Mouse (Mus musculus): ENCODE data around the gene Txndc15. TPM values are rescaled to one million over a fixed set of nuclear protein-coding genes. Genes with fewer than 3 reads are reported as not detected.
A peak's percentile ranks its signal among the peaks of the same experiment; 100 is the strongest.

Gene Txndc15
- polyA plus RNA-seq, 1 experiment from 2014 or later, result 156 TPM

DNA sequence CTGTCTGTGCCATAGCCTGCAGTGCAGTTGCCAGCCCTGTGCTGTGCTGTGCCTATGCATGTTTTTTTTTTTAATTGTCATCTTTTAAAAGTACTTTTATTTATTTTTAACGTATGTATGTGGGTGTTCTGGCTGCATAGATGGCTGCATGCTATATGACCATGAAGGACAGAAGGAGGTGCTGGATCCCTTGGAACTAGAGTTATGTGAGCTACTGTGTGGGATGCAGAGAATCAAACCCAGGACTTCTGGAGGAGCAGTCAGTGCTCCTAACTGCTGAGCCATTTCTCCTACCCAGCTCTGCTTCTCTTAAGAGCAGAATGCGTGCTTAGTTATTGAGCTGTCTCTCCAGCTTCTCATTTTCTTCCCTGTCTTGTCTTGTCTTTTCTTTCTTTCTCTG is 7.5 kb downstream of the Txndc15 start:
- no peak overlapping the region for H3K27ac ChIP-seq (ENCODE audit: low read depth, low read length)
- no peak overlapping the region for H3K9ac ChIP-seq (replicated peaks; ENCODE audit: low read depth, low read length)
- H3K27me3 ChIP-seq (ENCODE audit: control insufficient read depth, insufficient read depth, low read length), result no peaks in the 10 kb centered on the region
- H3K36me3 ChIP-seq (ENCODE audit: control insufficient read depth, insufficient read depth, low read length), result peaks cover 25% of the 10 kb centered on the region; the same call in 1 of the 2 replicates
- no peaks in the 10 kb centered on the region for H3K9me3 ChIP-seq (ENCODE audit: control insufficient read depth, low read length)
- no peak overlapping the region for H3K4me2 ChIP-seq (ENCODE audit: low read depth, low read length)
- no peak for ATAC-seq (ENCODE audit: low read depth)
- no peak overlapping the region for H3K4me3 ChIP-seq (ENCODE audit: low read depth, low read length)
- H3K4me1 ChIP-seq (ENCODE audit: control insufficient read depth, insufficient read depth, low read length), result 0 out of 2 replicates have a peak, but pooled peaks cover 3% of the 10 kb centered on the region
- WGBS, result 94% methylated on average over 2 of the region's 2 CpGs

DNA sequence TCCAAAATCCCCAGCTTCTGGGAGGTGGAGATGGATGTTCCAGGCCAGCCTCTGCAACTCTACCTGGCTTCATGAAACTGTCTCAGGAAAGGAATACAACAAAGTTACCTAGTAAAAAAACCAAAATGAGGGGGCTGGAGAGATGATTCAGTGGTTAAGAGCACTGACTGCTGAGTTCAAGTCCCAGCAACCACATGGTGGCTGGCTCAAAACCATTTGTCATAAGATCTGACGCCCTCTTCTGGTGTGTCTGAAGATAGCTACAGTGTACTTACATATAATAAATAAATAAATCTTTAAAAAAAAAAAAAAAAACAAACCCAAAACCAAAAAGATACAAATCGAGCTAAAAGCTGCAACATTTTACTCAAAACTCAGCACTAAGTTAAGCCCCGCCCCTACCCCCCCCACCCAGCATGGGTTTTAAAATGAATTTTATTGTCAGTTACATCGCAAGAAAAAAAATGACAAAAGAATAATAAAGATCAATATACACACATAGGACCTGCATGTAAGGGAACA is 12.2 kb downstream of the Txndc15 start:
- H3K4me2 ChIP-seq (ENCODE audit: low read depth, low read length), result peak overlapping the region; percentile 63
- H3K4me1 ChIP-seq (ENCODE audit: control insufficient read depth, insufficient read depth, low read length), result peaks cover 4% of the 10 kb centered on the region; the same call in 1 of the 2 replicates
- peak overlapping the region; percentile 50 for H3K4me3 ChIP-seq (ENCODE audit: low read depth, low read length)
- no peak for ATAC-seq (ENCODE audit: low read depth)
- H3K9me3 ChIP-seq (ENCODE audit: control insufficient read depth, low read length), result no peaks in the 10 kb centered on the region
- no peaks in the 10 kb centered on the region for H3K27me3 ChIP-seq (ENCODE audit: control insufficient read depth, insufficient read depth, low read length)
- H3K9ac ChIP-seq (replicated peaks; ENCODE audit: low read depth, low read length), result peak overlapping the region; percentile 68
- H3K27ac ChIP-seq (ENCODE audit: low read depth, low read length), result peak overlapping the region; percentile 90
- peaks cover 19% of the 10 kb centered on the region; the same call in 1 of the 2 replicates for H3K36me3 ChIP-seq (ENCODE audit: control insufficient read depth, insufficient read depth, low read length)
- WGBS, result 4% methylated on average over 4 of the region's 4 CpGs

DNA sequence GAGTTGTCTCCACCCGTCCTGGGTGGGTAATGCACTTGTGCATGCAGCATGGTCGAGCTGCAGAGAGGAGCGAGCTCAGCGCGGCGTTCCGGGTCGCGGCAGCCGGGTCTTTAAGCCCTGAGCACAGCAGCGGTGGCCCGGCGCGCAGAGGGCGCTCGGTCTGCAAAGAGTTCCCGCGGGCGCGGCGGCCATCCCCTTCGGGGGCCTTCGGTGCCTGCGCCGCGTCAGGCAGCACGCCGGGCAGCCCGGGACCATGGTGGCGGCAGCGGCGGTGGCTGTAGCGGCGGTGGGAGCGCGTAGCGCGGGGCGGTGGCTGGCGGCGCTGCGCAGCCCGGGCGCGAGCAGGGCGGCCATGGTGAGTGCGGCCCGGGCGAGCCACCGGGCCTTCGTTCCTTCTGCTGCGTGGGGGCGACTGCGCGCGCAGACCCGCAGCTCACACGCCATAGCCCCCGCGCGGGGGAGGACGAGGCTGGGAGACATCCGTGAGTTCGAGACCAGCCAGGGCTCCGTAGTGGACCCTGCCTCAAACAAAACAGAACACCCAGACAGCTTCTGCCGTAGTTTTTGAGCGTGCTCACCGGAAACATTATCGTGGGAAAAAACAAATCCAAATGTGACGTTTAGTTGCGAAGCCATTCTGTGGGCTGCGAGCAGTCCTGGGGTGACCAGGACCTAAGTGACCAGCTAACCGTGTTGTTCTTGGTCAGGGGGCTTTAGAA is 12.8 kb downstream of the Txndc15 start, which contains the start of gene Pcbd2:
Pcbd2 (plus strand) TSS at position 249 of the 719 bp plus-strand sequence.
- H3K36me3 ChIP-seq (ENCODE audit: control insufficient read depth, insufficient read depth, low read length), result peaks cover 19% of the 10 kb centered on the region; the same call in 1 of the 2 replicates
- H3K4me1 ChIP-seq (ENCODE audit: control insufficient read depth, insufficient read depth, low read length), result peaks cover 4% of the 10 kb centered on the region; the same call in 1 of the 2 replicates
- ATAC-seq (ENCODE audit: low read depth), result peak; percentile 89
- H3K4me3 ChIP-seq (ENCODE audit: low read depth, low read length), result peak within 1 kb of the TSS; percentile 50
- no peaks in the 10 kb centered on the region for H3K9me3 ChIP-seq (ENCODE audit: control insufficient read depth, low read length)
- under 1% methylated on average over 67 of the region's 73 CpGs for WGBS
- peak within 1 kb of the TSS; percentile 90 for H3K27ac ChIP-seq (ENCODE audit: low read depth, low read length)
- peak within 1 kb of the TSS; percentile 63 for H3K4me2 ChIP-seq (ENCODE audit: low read depth, low read length)
- no peaks in the 10 kb centered on the region for H3K27me3 ChIP-seq (ENCODE audit: control insufficient read depth, insufficient read depth, low read length)
- peak within 1 kb of the TSS; percentile 68 for H3K9ac ChIP-seq (replicated peaks; ENCODE audit: low read depth, low read length)

DNA sequence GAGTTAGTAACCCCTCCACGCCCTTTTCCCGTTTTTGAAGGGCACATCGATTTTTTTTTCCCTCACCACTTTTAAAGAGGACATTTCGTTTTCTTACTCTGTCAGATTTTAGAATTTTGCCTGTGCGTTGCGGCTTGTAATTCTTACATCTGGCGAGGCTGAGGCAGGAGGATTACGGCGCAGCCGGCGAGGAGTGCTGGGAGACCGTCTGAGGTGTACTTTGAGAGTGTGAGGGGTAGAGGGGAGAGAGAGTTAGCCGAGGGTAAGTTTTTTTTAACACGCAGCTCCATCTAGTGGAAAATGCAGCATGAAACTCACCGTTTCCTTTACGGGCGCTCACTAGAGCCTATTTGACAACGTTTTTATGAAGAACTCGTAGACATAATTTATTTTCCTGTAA is 13.4 kb downstream of the Txndc15 start:
- Histone ChIP-seq H3K4me1 (ENCODE audit: control insufficient read depth, insufficient read depth, low read length) (peaks cover 4% of the 10 kb centered on the region; the same call in 1 of the 2 replicates), H3K4me3 (ENCODE audit: low read depth, low read length) (peak overlapping the region; percentile 50), H3K9me3 (ENCODE audit: control insufficient read depth, low read length) (no peaks in the 10 kb centered on the region), H3K9ac (replicated peaks; ENCODE audit: low read depth, low read length) (peak overlapping the region; percentile 68), H3K27me3 (ENCODE audit: control insufficient read depth, insufficient read depth, low read length) (no peaks in the 10 kb centered on the region), H3K4me2 (ENCODE audit: low read depth, low read length) (peak overlapping the region; percentile 63), H3K27ac (ENCODE audit: low read depth, low read length) (peak overlapping the region; percentile 90), H3K36me3 (ENCODE audit: control insufficient read depth, insufficient read depth, low read length) (peaks cover 17% of the 10 kb centered on the region; the same call in 1 of the 2 replicates)
- WGBS, result 4% methylated on average over 19 of the region's 19 CpGs
- ATAC-seq (ENCODE audit: low read depth), result peak; percentile 65; the same call in 1 of the 2 replicates

DNA sequence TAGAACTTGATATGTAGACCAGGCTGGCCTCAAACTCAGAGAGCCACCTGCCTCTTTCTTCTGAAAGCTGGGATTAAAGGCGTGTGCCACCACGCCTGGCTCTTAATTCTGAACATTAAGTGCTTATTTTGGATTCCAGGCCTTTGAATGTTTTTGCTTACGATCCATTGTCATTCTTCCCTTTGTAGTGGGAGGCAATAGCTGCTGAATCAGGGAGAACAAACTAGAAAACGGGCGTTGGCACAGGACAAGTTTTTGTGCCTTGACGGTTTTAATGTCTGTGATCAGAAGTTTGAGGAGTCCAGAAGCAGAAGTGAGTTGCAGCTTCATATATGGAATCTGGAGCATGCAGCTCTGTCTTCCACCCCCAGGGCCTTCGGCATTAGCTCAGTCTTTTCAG is 16.3 kb downstream of the Txndc15 start:
- no peak for ATAC-seq (ENCODE audit: low read depth)
- Histone ChIP-seq H3K4me2 (ENCODE audit: low read depth, low read length) (no peak overlapping the region), H3K36me3 (ENCODE audit: control insufficient read depth, insufficient read depth, low read length) (0 out of 2 replicates have a peak, but pooled peaks cover 7% of the 10 kb centered on the region), H3K9me3 (ENCODE audit: control insufficient read depth, low read length) (no peaks in the 10 kb centered on the region), H3K4me1 (ENCODE audit: control insufficient read depth, insufficient read depth, low read length) (peaks cover 4% of the 10 kb centered on the region; the same call in 1 of the 2 replicates), H3K9ac (replicated peaks; ENCODE audit: low read depth, low read length) (no peak overlapping the region), H3K27ac (ENCODE audit: low read depth, low read length) (no peak overlapping the region), H3K27me3 (ENCODE audit: control insufficient read depth, insufficient read depth, low read length) (no peaks in the 10 kb centered on the region), H3K4me3 (ENCODE audit: low read depth, low read length) (no peak overlapping the region)
- 87% methylated on average over 7 of the region's 7 CpGs for WGBS

DNA sequence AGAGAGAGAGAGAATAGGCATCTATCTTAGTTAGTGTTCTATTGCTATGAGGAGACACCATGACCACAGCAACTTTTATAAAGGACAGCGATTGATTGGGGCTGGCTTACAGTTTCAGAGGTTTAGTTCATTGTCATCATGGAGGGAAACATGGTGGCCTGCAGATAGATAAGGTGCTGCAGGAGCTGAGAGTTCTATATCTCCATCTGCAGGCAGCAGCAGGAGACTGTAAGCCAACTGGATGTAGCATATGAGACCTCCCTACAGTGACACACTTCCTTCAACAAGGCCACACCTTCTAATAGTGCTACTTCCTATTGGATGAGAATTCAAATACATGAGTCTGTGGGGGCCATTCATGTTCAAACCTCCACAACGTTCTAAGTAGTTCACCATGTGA is 17.7 kb downstream of the Txndc15 start:
- H3K27ac ChIP-seq (ENCODE audit: low read depth, low read length), result no peak overlapping the region
- 94% methylated on average over 2 of the region's 2 CpGs for WGBS
- no peak for ATAC-seq (ENCODE audit: low read depth)
- peaks cover 4% of the 10 kb centered on the region; the same call in 1 of the 2 replicates for H3K4me1 ChIP-seq (ENCODE audit: control insufficient read depth, insufficient read depth, low read length)
- H3K36me3 ChIP-seq (ENCODE audit: control insufficient read depth, insufficient read depth, low read length), result no peaks in the 10 kb centered on the region
- H3K27me3 ChIP-seq (ENCODE audit: control insufficient read depth, insufficient read depth, low read length), result no peaks in the 10 kb centered on the region
- H3K4me2 ChIP-seq (ENCODE audit: low read depth, low read length), result no peak overlapping the region
- H3K4me3 ChIP-seq (ENCODE audit: low read depth, low read length), result no peak overlapping the region
- H3K9me3 ChIP-seq (ENCODE audit: control insufficient read depth, low read length), result no peaks in the 10 kb centered on the region
- no peak overlapping the region for H3K9ac ChIP-seq (replicated peaks; ENCODE audit: low read depth, low read length)

DNA sequence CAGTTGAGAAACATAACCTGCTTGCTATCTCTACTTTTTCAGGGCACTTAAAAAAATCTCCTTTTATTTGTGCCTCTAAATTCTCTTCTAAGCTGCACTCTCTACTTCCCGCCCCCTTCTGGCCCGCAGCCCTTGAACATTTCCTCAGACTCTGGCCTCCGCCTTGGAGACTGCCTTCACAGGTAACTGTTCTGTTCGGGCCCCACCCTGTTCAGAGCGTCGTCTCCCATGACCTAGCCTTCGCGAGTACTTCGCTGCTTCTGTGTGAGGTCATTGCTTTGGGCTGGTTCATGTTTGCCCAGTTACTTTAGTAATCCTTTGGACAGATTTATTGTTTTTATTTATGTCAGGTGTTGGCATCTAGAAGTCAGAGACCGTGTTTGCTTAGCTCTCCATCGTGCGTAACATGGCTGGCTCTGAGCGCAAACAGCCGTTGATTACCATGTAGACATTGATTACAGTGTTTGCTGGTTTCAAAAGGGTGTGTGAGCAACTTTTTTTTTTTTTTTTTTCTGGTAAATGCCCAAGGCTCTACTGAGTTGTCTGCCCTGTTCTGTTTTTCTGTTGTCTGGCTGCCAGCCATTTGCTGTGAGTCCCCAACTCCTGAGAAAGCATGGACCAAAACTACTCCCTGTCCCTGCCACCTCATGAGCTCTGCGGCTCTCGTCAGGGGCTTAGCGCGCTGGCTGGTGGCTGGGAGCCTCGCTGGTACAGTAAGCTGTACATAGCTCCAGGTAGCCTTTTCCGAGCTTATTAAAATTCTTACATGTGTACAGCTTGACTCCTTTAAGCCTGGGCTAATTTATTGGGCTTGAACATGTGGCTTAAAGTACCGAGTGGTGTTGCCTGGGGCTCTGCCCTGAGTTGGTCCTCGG is 19.4 kb downstream of the Txndc15 start:
- no peak overlapping the region for H3K4me2 ChIP-seq (ENCODE audit: low read depth, low read length)
- H3K4me3 ChIP-seq (ENCODE audit: low read depth, low read length), result no peak overlapping the region
- no peak overlapping the region for H3K9ac ChIP-seq (replicated peaks; ENCODE audit: low read depth, low read length)
- H3K36me3 ChIP-seq (ENCODE audit: control insufficient read depth, insufficient read depth, low read length), result no peaks in the 10 kb centered on the region
- H3K9me3 ChIP-seq (ENCODE audit: control insufficient read depth, low read length), result no peaks in the 10 kb centered on the region
- ATAC-seq (ENCODE audit: low read depth), result no peak
- H3K27ac ChIP-seq (ENCODE audit: low read depth, low read length), result no peak overlapping the region
- no peaks in the 10 kb centered on the region for H3K4me1 ChIP-seq (ENCODE audit: control insufficient read depth, insufficient read depth, low read length)
- no peaks in the 10 kb centered on the region for H3K27me3 ChIP-seq (ENCODE audit: control insufficient read depth, insufficient read depth, low read length)
- WGBS, result 80% methylated on average over 22 of the region's 22 CpGs

DNA sequence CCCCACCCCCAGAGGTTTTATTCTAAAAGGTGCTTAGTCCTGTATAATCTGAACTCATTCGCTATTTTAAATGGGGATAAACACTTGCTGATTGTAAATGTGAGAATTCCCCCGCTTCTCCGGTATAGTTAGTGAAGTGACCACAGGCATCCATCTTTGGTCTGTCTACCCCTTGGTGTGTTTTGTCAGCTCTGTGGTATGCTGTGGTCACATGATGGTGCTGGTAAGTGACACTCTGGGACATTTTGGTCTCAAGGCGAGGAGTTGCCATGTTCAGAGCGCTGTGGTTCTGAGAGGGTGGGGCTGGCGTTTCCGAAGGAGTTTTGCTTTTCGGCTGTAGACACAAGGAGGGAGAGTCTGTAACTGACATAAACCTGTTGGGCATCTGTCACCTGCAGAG is 23.4 kb downstream of the Txndc15 start:
- Histone ChIP-seq H3K27ac (ENCODE audit: low read depth, low read length) (no peak overlapping the region), H3K4me1 (ENCODE audit: control insufficient read depth, insufficient read depth, low read length) (no peaks in the 10 kb centered on the region), H3K36me3 (ENCODE audit: control insufficient read depth, insufficient read depth, low read length) (no peaks in the 10 kb centered on the region), H3K27me3 (ENCODE audit: control insufficient read depth, insufficient read depth, low read length) (no peaks in the 10 kb centered on the region), H3K4me2 (ENCODE audit: low read depth, low read length) (no peak overlapping the region), H3K9me3 (ENCODE audit: control insufficient read depth, low read length) (no peaks in the 10 kb centered on the region), H3K9ac (replicated peaks; ENCODE audit: low read depth, low read length) (no peak overlapping the region), H3K4me3 (ENCODE audit: low read depth, low read length) (no peak overlapping the region)
- ATAC-seq (ENCODE audit: low read depth), result no peak
- WGBS, result 97% methylated on average over 8 of the region's 8 CpGs

Data from neural tube, embryonic 14.5 days (tissue).